Comparison of ENCODE assay signal across 8 mouse cellular contexts in the genomic region with DNA sequence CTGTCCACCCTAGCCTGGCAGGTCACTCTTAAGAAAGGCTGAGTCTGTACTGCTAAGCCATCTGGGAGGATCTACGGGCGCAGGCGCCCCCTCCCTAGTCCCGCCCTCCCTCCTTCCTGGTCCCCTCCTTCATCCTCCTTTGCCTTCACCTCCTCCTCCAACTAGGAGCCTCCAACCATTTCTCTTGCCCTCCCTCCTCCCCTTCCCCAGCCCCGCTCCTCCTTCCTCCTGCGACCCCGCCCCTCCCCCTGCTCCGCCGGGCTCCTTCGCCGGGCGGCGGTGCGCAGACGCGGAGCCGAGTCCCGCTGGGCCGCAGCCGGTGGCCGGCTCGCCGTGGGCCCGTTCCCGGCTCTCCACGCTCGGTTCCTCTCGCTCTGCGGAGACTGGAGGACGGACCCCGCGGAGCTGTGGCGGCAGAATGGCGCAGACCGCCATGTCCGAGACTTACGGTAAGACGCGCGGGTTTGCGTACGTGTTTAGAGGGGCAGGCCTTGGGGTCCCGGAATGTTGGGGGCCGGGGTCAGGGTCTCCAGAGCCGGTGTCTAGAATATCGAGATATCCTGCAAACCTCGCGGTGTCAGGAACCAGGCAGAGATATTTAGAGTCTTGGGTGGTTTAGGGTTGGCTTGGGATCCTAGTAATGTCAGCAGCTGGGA. TPM values are rescaled to one million over a fixed set of nuclear protein-coding genes. Genes with fewer than 3 reads are reported as not detected.
DNase-seq lines count a peak whose midpoint lies in the region; ATAC-seq and TF ChIP-seq lines count a peak whose summit lies in the region.

A gene (plus strand): TSS at position 268 of the 656 bp plus-strand sequence.

- H3K36me3 ChIP-seq in forebrain, embryonic 13.5 days (ENCODE audit: poor library complexity, severe bottlenecking) = 0 out of 2 replicates have a peak, but pooled peaks cover 2% of the 10 kb centered on the region
- H3K36me3 ChIP-seq in heart, postnatal 0 days (replicated peaks; ENCODE audit: control insufficient read depth, insufficient read depth, low read length) = no peaks in the 10 kb centered on the region
- H3K36me3 ChIP-seq in liver, embryonic 16.5 days (ENCODE audit: control insufficient read depth, insufficient read depth) = no peaks in the 10 kb centered on the region
- H3K36me3 ChIP-seq in neural tube, embryonic 15.5 days = peaks cover 2% of the 10 kb centered on the region; the same call in 1 of the 2 replicates

- WGBS in forebrain, embryonic 13.5 days = under 1% methylated on average over 47 of the region's 48 CpGs
- under 1% methylated on average over 45 of the region's 48 CpGs for WGBS in heart, postnatal 0 days
- under 1% methylated on average over 48 of the region's 48 CpGs for WGBS in liver, embryonic 16.5 days (ENCODE audit: insufficient replicate concordance)
- WGBS in neural tube, embryonic 15.5 days = 3% methylated on average over 48 of the region's 48 CpGs

- ATAC-seq in CD4-positive, CD25-positive, alpha-beta regulatory T cell, adult 4 months = peak; percentile 53
- peak; percentile 90 for ATAC-seq in cerebellum, adult (ENCODE audit: insufficient number of reproducible peaks, low FRiP score, low TSS enrichment)
- peak; percentile 94 for ATAC-seq in forebrain, embryonic 13.5 days
- ATAC-seq in heart, postnatal 0 days (ENCODE audit: insufficient read depth, low read depth) = peak; percentile 71
- peak; percentile 76 for ATAC-seq in liver, embryonic 16.5 days (ENCODE audit: low read depth)
- ATAC-seq in neural tube, embryonic 15.5 days (ENCODE audit: low FRiP score) = peak; percentile 92

- H3K27ac ChIP-seq in forebrain, embryonic 13.5 days = peak within 1 kb of the TSS; percentile 60
- peak within 1 kb of the TSS; percentile 31 for H3K27ac ChIP-seq in heart, postnatal 0 days (ENCODE audit: low read depth)
- H3K27ac ChIP-seq in liver, embryonic 16.5 days (ENCODE audit: low read length) = peak within 1 kb of the TSS; percentile 79
- peak within 1 kb of the TSS; percentile 89 for H3K27ac ChIP-seq in neural tube, embryonic 15.5 days (replicated peaks)

- TF ChIP-seq CTCF in heart, postnatal 0 days (IDR thresholded peaks at IDR 0.05; ENCODE audit: low read depth) = no peak

- peaks cover 34% of the 10 kb centered on the region for H3K4me1 ChIP-seq in forebrain, embryonic 13.5 days
- peaks cover 8% of the 10 kb centered on the region for H3K4me1 ChIP-seq in heart, postnatal 0 days (ENCODE audit: control insufficient read depth, insufficient read depth)
- peaks cover 27% of the 10 kb centered on the region for H3K4me1 ChIP-seq in liver, embryonic 16.5 days (ENCODE audit: control insufficient read depth, low read depth, low read length)
- peaks cover 37% of the 10 kb centered on the region for H3K4me1 ChIP-seq in neural tube, embryonic 15.5 days

- peak; percentile 82 for DNase-seq in heart, postnatal 0 days (ENCODE audit: low spot score)
- DNase-seq in kidney, postnatal 36 days = peak; percentile 93 to 97
- DNase-seq in thymus, adult 18-20 months = peak; percentile 43 to 46

- H3K9me3 ChIP-seq in forebrain, embryonic 13.5 days (replicated peaks) = no peaks in the 10 kb centered on the region
- H3K9me3 ChIP-seq in heart, postnatal 0 days (replicated peaks; ENCODE audit: control insufficient read depth, low read length) = no peaks in the 10 kb centered on the region
- H3K9me3 ChIP-seq in liver, embryonic 16.5 days (replicated peaks; ENCODE audit: control insufficient read depth, low read length) = no peaks in the 10 kb centered on the region
- no peaks in the 10 kb centered on the region for H3K9me3 ChIP-seq in neural tube, embryonic 15.5 days (replicated peaks)

- H3K27me3 ChIP-seq in forebrain, embryonic 13.5 days = no peaks in the 10 kb centered on the region
- no peaks in the 10 kb centered on the region for H3K27me3 ChIP-seq in heart, postnatal 0 days (ENCODE audit: control insufficient read depth, insufficient read depth, low read length)
- H3K27me3 ChIP-seq in liver, embryonic 16.5 days (ENCODE audit: control insufficient read depth, insufficient read depth, low read depth, low read length) = no peaks in the 10 kb centered on the region
- no peaks in the 10 kb centered on the region for H3K27me3 ChIP-seq in neural tube, embryonic 15.5 days (replicated peaks)

- peak within 1 kb of the TSS; percentile 89 for H3K4me2 ChIP-seq in forebrain, embryonic 13.5 days
- H3K4me2 ChIP-seq in heart, postnatal 0 days (ENCODE audit: low read depth, low read length) = peak within 1 kb of the TSS; percentile 79
- peak within 1 kb of the TSS; percentile 90 for H3K4me2 ChIP-seq in liver, embryonic 16.5 days (ENCODE audit: low read depth, low read length)
- peak within 1 kb of the TSS; percentile 79 for H3K4me2 ChIP-seq in neural tube, embryonic 15.5 days

- peak within 1 kb of the TSS; percentile 79 for H3K9ac ChIP-seq in forebrain, embryonic 13.5 days
- H3K9ac ChIP-seq in heart, postnatal 0 days (replicated peaks; ENCODE audit: low read depth, low read length) = peak within 1 kb of the TSS; percentile 75
- peak within 1 kb of the TSS; percentile 85 for H3K9ac ChIP-seq in liver, embryonic 16.5 days (ENCODE audit: low read depth, low read length)
- H3K9ac ChIP-seq in neural tube, embryonic 15.5 days (replicated peaks) = peak within 1 kb of the TSS; percentile 96

- H3K4me3 ChIP-seq in forebrain, embryonic 13.5 days = peak within 1 kb of the TSS; percentile 65
- peak within 1 kb of the TSS; percentile 72 for H3K4me3 ChIP-seq in heart, postnatal 0 days (ENCODE audit: low read depth, low read length)
- H3K4me3 ChIP-seq in liver, embryonic 16.5 days (ENCODE audit: low read depth, low read length) = peak within 1 kb of the TSS; percentile 81
- H3K4me3 ChIP-seq in neural tube, embryonic 15.5 days (replicated peaks) = peak within 1 kb of the TSS; percentile 87

- TF ChIP-seq EP300 in heart, postnatal 0 days (IDR thresholded peaks at IDR 0.05; ENCODE audit: low read depth) = no peak

RNA-seq across cellular contexts. Expression of the gene that starts here (rescaled TPM):
- polyA plus RNA-seq in CD4-positive, CD25-positive, alpha-beta regulatory T cell, adult 4 months (2017; shearing (Covaris generic)) = 1 to 10 TPM; 2.7 to 9.6 TPM
- 70.9 and 72.2 TPM in 2 replicates for polyA plus RNA-seq in forebrain, embryonic 13.5 days (2015; fragmentation: Nextera tagmentation; extraction: Ambion mirVana)
- total RNA-seq in heart, postnatal 0 days (2014; rRNA removed; ENCODE audit: low replicate concordance) = 13.7 and 22.1 TPM in 2 replicates
- polyA plus RNA-seq in heart, postnatal 0 days (2015; fragmentation: Nextera tagmentation; extraction: Ambion mirVana) = 30.1 and 31.0 TPM in 2 replicates
- polyA plus RNA-seq in liver, embryonic 16.5 days (2015; fragmentation: Nextera tagmentation; extraction: Ambion mirVana) = 34.8 and 37.8 TPM in 2 replicates
- polyA plus RNA-seq in neural tube, embryonic 15.5 days (2015; fragmentation: Nextera tagmentation; extraction: Ambion mirVana) = 78.2 and 87.0 TPM in 2 replicates

Comparison
In these comparisons a context has a peak if more than half of its experiments do, and no peak if none do; other contexts are left out.
1. Peak in every context shown above with its lines: DNase-seq, ATAC-seq, H3K4me3 ChIP-seq and H3K27ac ChIP-seq.
2. H3K27ac ChIP-seq: peak in every context shown above with its lines; median percentile 89 in neural tube, embryonic 15.5 days; 79 in liver, embryonic 16.5 days; 60 in forebrain, embryonic 13.5 days; 31 in heart, postnatal 0 days.
3. DNase-seq: peak in every context shown above with its lines; median percentile 95 in kidney, postnatal 36 days; 82 in heart, postnatal 0 days; 44 in thymus, adult 18-20 months.